Mouse (Mus musculus) splenic B cell, adult 2 months (primary cell): ENCODE results near the gene Edar.

Experiments used
- DNase-seq: peaks from one replicate; pipeline ENCODE4 v3.0.0-alpha.2; 2011; ENCODE audit warnings: low read depth, low spot score
- H3K27me3 ChIP-seq: 2 replicates; pipeline ENCODE4 v1.6.1; 2012; ENCODE audit warnings: mild to moderate bottlenecking, low read length, moderate library complexity, mixed read lengths; ENCODE audit not compliant: control insufficient read depth, poor library complexity, insufficient read depth, severe bottlenecking
- H3K36me3 ChIP-seq: 2 replicates; pipeline ENCODE4 v1.6.1; 2012; ENCODE audit warnings: mild to moderate bottlenecking, low read length, moderate library complexity, mixed read lengths; ENCODE audit not compliant: control insufficient read depth, poor library complexity, insufficient read depth, severe bottlenecking

The Edar gene

GRCm38 (mm10) chr10:58659268-58659986 lies 16.0 kb downstream of the Edar start:
- DNase-seq: no peak
- H3K36me3 ChIP-seq: no peaks in the 10 kb centered on the region
- H3K27me3 ChIP-seq: no peaks in the 10 kb centered on the region

DNA sequence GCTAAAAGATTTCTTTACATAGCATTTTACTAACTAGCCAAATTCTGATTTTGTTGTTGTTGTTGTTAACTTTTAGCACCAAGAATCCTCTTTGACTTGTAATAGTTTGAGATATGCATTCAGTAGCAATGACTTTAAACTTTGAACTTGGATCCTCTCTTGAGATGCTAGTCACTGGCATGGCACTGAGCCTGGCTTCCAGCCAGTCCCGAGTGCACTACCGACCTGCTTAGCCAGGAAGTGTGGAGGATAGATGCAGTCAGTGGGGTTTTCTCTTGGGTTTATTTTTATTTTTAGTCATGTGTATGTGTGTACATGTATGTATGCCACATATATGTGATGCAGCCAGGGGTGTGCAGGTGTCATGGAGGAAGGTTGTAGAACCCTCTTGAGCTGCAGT lies 17.7 kb downstream of the Edar start:
- Histone ChIP-seq H3K27me3 (no peaks in the 10 kb centered on the region), H3K36me3 (no peaks in the 10 kb centered on the region)
- no peak for DNase-seq

GRCm38 (mm10) chr10:58653679-58654078 lies 21.8 kb downstream of the Edar start:
- no peaks in the 10 kb centered on the region for H3K27me3 ChIP-seq
- H3K36me3 ChIP-seq: no peaks in the 10 kb centered on the region
- no peak for DNase-seq

- no peak for DNase-seq
- H3K27me3 ChIP-seq: no peaks in the 10 kb centered on the region
- H3K36me3 ChIP-seq: no peaks in the 10 kb centered on the region
Measured at GRCm38 (mm10) chr10:58652418-58653394, 22.7 kb downstream of the Edar start.

- DNase-seq: no peak
- Histone ChIP-seq H3K36me3 (no peaks in the 10 kb centered on the region), H3K27me3 (no peaks in the 10 kb centered on the region)
Measured at GRCm38 (mm10) chr10:58652045-58652417, 23.4 kb downstream of the Edar start.

- Histone ChIP-seq H3K27me3 (no peaks in the 10 kb centered on the region), H3K36me3 (no peaks in the 10 kb centered on the region)
- no peak for DNase-seq
Measured at GRCm38 (mm10) chr10:58651270-58652042, 24.0 kb downstream of the Edar start.

DNA sequence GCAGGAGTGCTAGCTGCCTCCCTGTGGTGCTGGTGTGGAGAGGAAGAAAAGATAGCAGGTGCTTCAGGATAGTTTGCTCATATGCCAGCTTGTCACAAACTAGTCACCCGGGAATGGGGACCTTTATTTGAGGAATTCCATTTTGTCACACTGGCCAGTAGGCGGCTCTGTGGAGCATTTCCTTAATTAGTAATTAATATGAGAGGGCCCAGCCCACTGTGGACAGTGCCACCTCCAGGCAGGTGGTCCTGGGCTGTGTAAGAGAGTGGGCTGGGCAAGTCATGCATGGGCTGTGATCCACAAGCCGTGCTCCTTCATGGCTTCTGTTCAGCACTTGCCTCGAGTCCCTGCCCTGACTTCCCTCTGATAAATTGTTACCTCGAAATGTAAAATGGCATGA lies 26.7 kb downstream of the Edar start:
- DNase-seq: no peak
- H3K27me3 ChIP-seq: no peaks in the 10 kb centered on the region
- no peaks in the 10 kb centered on the region for H3K36me3 ChIP-seq

DNA sequence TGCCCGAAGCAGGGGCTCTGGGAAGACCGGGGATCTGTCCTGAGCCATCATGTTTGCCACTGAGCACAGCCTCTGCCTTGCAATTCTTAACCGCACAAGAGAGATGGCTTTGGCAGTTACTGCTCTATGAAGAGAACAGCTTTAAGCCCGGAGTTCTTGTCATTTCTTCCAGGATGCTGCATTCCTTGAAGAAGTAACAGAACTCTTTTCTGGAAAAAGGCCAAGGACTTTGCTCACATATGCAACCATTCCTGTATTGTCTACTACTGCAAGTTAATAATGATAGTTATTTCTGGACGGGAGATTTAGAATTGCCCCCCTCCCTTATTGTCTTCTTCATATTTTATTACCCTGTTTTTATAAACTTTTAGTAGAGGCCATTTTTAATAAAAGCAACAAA lies 30.8 kb downstream of the Edar start:
- Histone ChIP-seq H3K36me3 (no peaks in the 10 kb centered on the region), H3K27me3 (no peaks in the 10 kb centered on the region)
- DNase-seq: no peak

DNA sequence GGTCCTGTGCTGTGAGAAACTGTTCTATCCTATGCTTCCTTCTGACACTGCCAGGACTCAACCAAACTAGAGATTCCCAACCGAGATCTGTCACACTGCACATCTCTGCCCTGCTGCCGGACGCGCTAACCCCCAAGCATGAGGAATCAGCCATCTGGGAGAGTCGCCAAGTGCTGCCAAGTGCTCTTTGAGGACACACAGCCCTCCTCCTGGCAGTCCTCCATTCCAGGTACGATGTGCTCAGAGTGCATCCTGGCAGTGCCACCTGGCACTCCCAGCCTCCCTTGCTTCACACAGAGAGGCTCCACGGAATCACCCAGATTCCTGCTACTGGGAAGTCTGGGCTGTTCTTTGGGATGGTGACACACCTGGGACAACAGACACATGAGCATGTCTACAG lies 31.3 kb downstream of the Edar start:
- no peaks in the 10 kb centered on the region for H3K27me3 ChIP-seq
- DNase-seq: no peak
- no peaks in the 10 kb centered on the region for H3K36me3 ChIP-seq

DNA sequence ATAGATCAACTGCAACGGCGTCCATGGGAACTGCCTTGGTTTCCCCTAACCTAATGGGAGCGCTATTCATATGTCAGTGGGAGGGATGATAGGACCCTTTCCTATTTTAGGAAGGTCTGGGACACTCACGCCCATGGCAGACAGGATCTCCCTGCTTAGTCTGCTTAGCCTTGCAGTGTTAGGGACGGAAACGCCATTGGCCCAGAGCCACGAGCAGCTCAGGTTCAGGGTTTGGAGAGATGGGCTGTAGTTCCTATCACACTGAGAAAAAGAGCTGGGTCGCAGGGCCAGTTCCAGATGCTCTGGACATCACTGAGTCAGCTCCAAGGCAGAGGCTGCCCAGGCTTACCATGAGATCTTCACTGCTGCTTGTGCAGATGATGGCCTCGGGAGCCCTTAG lies 32.5 kb downstream of the Edar start:
- no peaks in the 10 kb centered on the region for H3K36me3 ChIP-seq
- no peak for DNase-seq
- H3K27me3 ChIP-seq: no peaks in the 10 kb centered on the region

- no peaks in the 10 kb centered on the region for H3K27me3 ChIP-seq
- DNase-seq: no peak
- no peaks in the 10 kb centered on the region for H3K36me3 ChIP-seq
Measured at GRCm38 (mm10) chr10:58641631-58642030, 33.8 kb downstream of the Edar start.

- no peaks in the 10 kb centered on the region for H3K27me3 ChIP-seq
- DNase-seq: no peak
- H3K36me3 ChIP-seq: no peaks in the 10 kb centered on the region
Measured at GRCm38 (mm10) chr10:58640446-58641400, 34.7 kb downstream of the Edar start.

DNA sequence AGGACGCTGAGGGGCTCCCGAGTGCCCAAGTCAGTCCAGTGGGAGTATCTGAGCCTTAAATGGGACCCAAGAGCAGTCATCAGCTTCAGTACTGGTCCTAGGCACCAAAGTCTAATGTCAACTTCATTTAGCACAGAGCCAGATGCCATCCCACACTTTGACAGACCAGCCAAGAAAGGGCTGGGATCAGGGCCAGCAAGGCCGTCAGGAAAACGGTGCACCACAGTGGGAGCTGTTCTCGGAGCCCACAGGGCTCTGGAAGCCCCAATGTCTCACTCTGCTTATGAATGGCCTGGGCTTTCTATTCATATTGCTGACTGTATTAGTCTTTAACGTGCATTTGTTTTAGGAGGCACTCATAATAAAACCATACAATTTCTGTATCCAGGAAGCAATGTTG lies 36.2 kb downstream of the Edar start:
- DNase-seq: no peak
- Histone ChIP-seq H3K36me3 (no peaks in the 10 kb centered on the region), H3K27me3 (no peaks in the 10 kb centered on the region)
